Mouse (Mus musculus) liver, embryonic 16.5 days (tissue): ENCODE data around the gene Parpbp. TPM values are rescaled to one million over a fixed set of nuclear protein-coding genes. Genes with fewer than 3 reads are reported as not detected.

Experiments
- ATAC-seq: fragments of 200-750 bp; cut with Nextera tagmentation; 2 replicates; pipeline ENCODE4 v1.8.0; 2017; ENCODE audit warnings: low read depth, mild to moderate bottlenecking, moderate number of reproducible peaks, moderate library complexity
- H3K27ac ChIP-seq: fragments of 300-500 bp; sonication (generic); 2 replicates; pipeline ENCODE4 v1.5.1; 2014; ENCODE audit warnings: mild to moderate bottlenecking, low read length
- H3K27me3 ChIP-seq: fragments of 300-500 bp; sonication (generic); 2 replicates; pipeline ENCODE4 v1.6.1; 2014; ENCODE audit warnings: low read depth, low read length, mixed read lengths; ENCODE audit not compliant: control insufficient read depth, insufficient read depth
- H3K36me3 ChIP-seq: fragments of 300-500 bp; sonication (generic); 2 replicates; pipeline ENCODE4 v1.6.1; 2014; ENCODE audit warnings: mild to moderate bottlenecking; ENCODE audit not compliant: control insufficient read depth, insufficient read depth
- H3K4me1 ChIP-seq: fragments of 300-500 bp; sonication (generic); 2 replicates; pipeline ENCODE4 v1.6.1; 2014; ENCODE audit warnings: low read depth, low read length, mixed read lengths; ENCODE audit not compliant: control insufficient read depth
- H3K4me2 ChIP-seq: fragments of 300-500 bp; sonication (generic); 2 replicates; pipeline ENCODE4 v1.6.1; 2014; ENCODE audit warnings: low read depth, low read length, mixed read lengths
- H3K4me3 ChIP-seq: fragments of 300-500 bp; sonication (generic); 2 replicates; pipeline ENCODE4 v1.5.1; 2014; ENCODE audit warnings: low read depth, mild to moderate bottlenecking, low read length
- H3K9ac ChIP-seq: fragments of 300-500 bp; sonication (generic); 2 replicates; pipeline ENCODE4 v1.6.1; 2014; ENCODE audit warnings: low read depth, low read length
- H3K9me3 ChIP-seq: fragments of 300-500 bp; sonication (generic); replicated peaks from 2 replicates; pipeline ENCODE4 v1.6.1; 2016; ENCODE audit warnings: low read length; ENCODE audit not compliant: control insufficient read depth
- WGBS: fragments of 180-500 bp; shearing (Covaris S2); extraction: QIAGEN DNeasy Blood & Tissue Kit; methylation state at CpG from one replicate; pipeline ENCODE4 v1.1.7; 2014; ENCODE audit not compliant: insufficient replicate concordance; 5-methylcytosine and 5-hydroxymethylcytosine counted together
- polyA plus RNA-seq: library from polyadenylated mRNA; unstranded; fragments of >200 nt; fragmentation: Nextera tagmentation; extraction: Ambion mirVana; gene quantifications from 2 replicates; pipeline ENCODE4 v1.2.1, GENCODE M21; 2015

Parpbp gene
- polyA plus RNA-seq, 1 experiment from 2014 or later: 11.2 TPM

GRCm38 (mm10) chr10:88119721-88120120 lies 27.0 kb downstream of the Parpbp start:
- Histone ChIP-seq H3K9ac (no peak overlapping the region), H3K4me1 (no peaks in the 10 kb centered on the region)

GRCm38 (mm10) chr10:88113290-88113689 lies 33.5 kb downstream of the Parpbp start:
- Histone ChIP-seq H3K27me3 (no peaks in the 10 kb centered on the region), H3K9ac (no peak overlapping the region), H3K4me1 (no peaks in the 10 kb centered on the region), H3K4me2 (no peak overlapping the region), H3K4me3 (no peak overlapping the region), H3K27ac (no peak overlapping the region), H3K36me3 (no peaks in the 10 kb centered on the region; the same call in none of the 2 replicates), H3K9me3 (no peaks in the 10 kb centered on the region)
- 73% methylated on average over 2 of the region's 2 CpGs for WGBS
- no peak for ATAC-seq

More at GRCm38 (mm10) chr10:88119721-88120120, 27.0 kb downstream of the Parpbp start:
- no peaks in the 10 kb centered on the region for H3K9me3 ChIP-seq
- no peak overlapping the region for H3K4me2 ChIP-seq
- no peaks in the 10 kb centered on the region; the same call in 1 of the 2 replicates for H3K36me3 ChIP-seq
- H3K27me3 ChIP-seq: no peaks in the 10 kb centered on the region
- H3K4me3 ChIP-seq: no peak overlapping the region
- no peak for ATAC-seq
- no peak overlapping the region for H3K27ac ChIP-seq

- no peak overlapping the region for H3K4me2 ChIP-seq
- H3K9me3 ChIP-seq: no peaks in the 10 kb centered on the region
- WGBS: 82% methylated on average over 2 of the region's 2 CpGs
- no peaks in the 10 kb centered on the region; the same call in 1 of the 2 replicates for H3K36me3 ChIP-seq
- no peak overlapping the region for H3K4me3 ChIP-seq
- no peaks in the 10 kb centered on the region for H3K4me1 ChIP-seq
- H3K27ac ChIP-seq: no peak overlapping the region
- no peak overlapping the region for H3K9ac ChIP-seq
- no peak for ATAC-seq
- H3K27me3 ChIP-seq: no peaks in the 10 kb centered on the region
Measured at GRCm38 (mm10) chr10:88106169-88106568, 40.6 kb downstream of the Parpbp start.

- H3K27ac ChIP-seq: no peak within 1 kb of the TSS
- no peak within 1 kb of the TSS for H3K4me3 ChIP-seq
- ATAC-seq: no peak
- no peaks in the 10 kb centered on the region for H3K4me1 ChIP-seq
- H3K27me3 ChIP-seq: no peaks in the 10 kb centered on the region
- H3K9ac ChIP-seq: no peak within 1 kb of the TSS
- H3K9me3 ChIP-seq: no peaks in the 10 kb centered on the region
- H3K4me2 ChIP-seq: no peak within 1 kb of the TSS
- peaks cover 4% of the 10 kb centered on the region for H3K36me3 ChIP-seq
- 75% methylated on average over 5 of the region's 5 CpGs for WGBS
Measured at GRCm38 (mm10) chr10:88090772-88091171, 56.0 kb downstream of the Parpbp start, which contains the start of gene Pmch. Gene Pmch (plus strand): TSS chr10:88091072.

GRCm38 (mm10) chr10:88067377-88067776 lies 79.4 kb downstream of the Parpbp start:
- no peak for ATAC-seq

GRCm38 (mm10) chr10:88064872-88065271 lies 81.9 kb downstream of the Parpbp start:
- WGBS: 37% methylated on average over 2 of the region's 2 CpGs
- Histone ChIP-seq H3K27me3 (no peaks in the 10 kb centered on the region), H3K4me1 (no peaks in the 10 kb centered on the region), H3K27ac (no peak overlapping the region), H3K36me3 (no peaks in the 10 kb centered on the region), H3K9ac (no peak overlapping the region), H3K9me3 (no peaks in the 10 kb centered on the region), H3K4me3 (no peak overlapping the region), H3K4me2 (no peak overlapping the region)
- no peak for ATAC-seq

More at GRCm38 (mm10) chr10:88067377-88067776, 79.4 kb downstream of the Parpbp start:
- Histone ChIP-seq H3K9ac (no peak overlapping the region), H3K36me3 (no peaks in the 10 kb centered on the region), H3K4me1 (no peaks in the 10 kb centered on the region), H3K9me3 (no peaks in the 10 kb centered on the region), H3K4me3 (no peak overlapping the region), H3K27me3 (no peaks in the 10 kb centered on the region), H3K4me2 (no peak overlapping the region), H3K27ac (no peak overlapping the region)
- WGBS: 63% methylated on average over 3 of the region's 3 CpGs

- no peak overlapping the region for H3K4me3 ChIP-seq
- no peak overlapping the region for H3K27ac ChIP-seq
- no peak overlapping the region for H3K4me2 ChIP-seq
- no peaks in the 10 kb centered on the region for H3K36me3 ChIP-seq
- no peak overlapping the region for H3K9ac ChIP-seq
- H3K4me1 ChIP-seq: no peaks in the 10 kb centered on the region
- no peaks in the 10 kb centered on the region for H3K27me3 ChIP-seq
- 73% methylated on average over 4 of the region's 4 CpGs for WGBS
- H3K9me3 ChIP-seq: no peaks in the 10 kb centered on the region
- no peak for ATAC-seq
Measured at GRCm38 (mm10) chr10:88063436-88063835, 83.3 kb downstream of the Parpbp start.

- 58% methylated on average over 14 of the region's 14 CpGs for WGBS
- Histone ChIP-seq H3K4me2 (no peak overlapping the region), H3K9me3 (no peaks in the 10 kb centered on the region), H3K4me3 (no peak overlapping the region), H3K9ac (no peak overlapping the region), H3K4me1 (no peaks in the 10 kb centered on the region), H3K36me3 (no peaks in the 10 kb centered on the region), H3K27ac (no peak overlapping the region), H3K27me3 (no peaks in the 10 kb centered on the region)
- ATAC-seq: no peak
Measured at GRCm38 (mm10) chr10:88056950-88057649, 89.6 kb downstream of the Parpbp start.

- no peaks in the 10 kb centered on the region for H3K27me3 ChIP-seq
- H3K4me3 ChIP-seq: no peak overlapping the region
- no peak overlapping the region for H3K4me2 ChIP-seq
- H3K27ac ChIP-seq: no peak overlapping the region
- WGBS: 37% methylated on average over 14 of the region's 14 CpGs
- no peaks in the 10 kb centered on the region for H3K36me3 ChIP-seq
- no peak for ATAC-seq
- no peaks in the 10 kb centered on the region for H3K4me1 ChIP-seq
- H3K9ac ChIP-seq: no peak overlapping the region
- H3K9me3 ChIP-seq: no peaks in the 10 kb centered on the region
Measured at GRCm38 (mm10) chr10:88054233-88054985, 92.3 kb downstream of the Parpbp start.
